Mouse (Mus musculus) C2C12 (cell line): ENCODE measurements around the gene Spta1.

Experiments used
- CEBPB ChIP-seq: IDR thresholded peaks from one replicate; pipeline ENCODE4 v1.6.1; 2011; ENCODE audit warnings: low read depth, mild to moderate bottlenecking, control low read depth, moderate library complexity
- CTCF ChIP-seq: IDR thresholded peaks from one replicate; pipeline ENCODE4 v1.5.1; 2011; ENCODE audit not compliant: control insufficient read depth, insufficient read depth, insufficient read length
- MAX ChIP-seq: IDR thresholded peaks from one replicate; pipeline ENCODE4 v1.6.1; 2011; ENCODE audit warnings: mild to moderate bottlenecking, control low read depth
- MYOD1 ChIP-seq: IDR thresholded peaks from one replicate; pipeline ENCODE4 v1.6.1; 2011; ENCODE audit warnings: low read depth; ENCODE audit not compliant: control insufficient read depth, insufficient read length
- USF1 ChIP-seq: IDR thresholded peaks from one replicate; pipeline ENCODE4 v1.6.1; 2011; ENCODE audit warnings: low read depth, mild to moderate bottlenecking, control low read depth, moderate library complexity

- TF ChIP-seq MAX (no peak), CTCF (no peak), USF1 (no peak), MYOD1 (no peak), CEBPB (no peak)
Observed at GRCm38 (mm10) chr1:174155333-174155732, 17.2 kb upstream of the Spta1 start, which contains the start of gene Olfr420.
